Mouse (Mus musculus) MN1 (cell line): ENCODE measurements around the gene Slx4.
"Not testable (repeated sequence)": the region's sequence is repeated elsewhere in the genome, so short reads cannot be mapped to it uniquely, and the experiment has no call there.

Experiments
- DNase-seq: peaks from one replicate; pipeline ENCODE4 v3.0.0-alpha.2; 2016; ENCODE audit warnings: low spot score

Slx4 gene

GRCm38 (mm10) chr16:4003489-4004398 is at the start of gene Slx4:
Slx4 (minus strand) TSS chr16:4003770.
- peak; percentile 99 for DNase-seq

DNA sequence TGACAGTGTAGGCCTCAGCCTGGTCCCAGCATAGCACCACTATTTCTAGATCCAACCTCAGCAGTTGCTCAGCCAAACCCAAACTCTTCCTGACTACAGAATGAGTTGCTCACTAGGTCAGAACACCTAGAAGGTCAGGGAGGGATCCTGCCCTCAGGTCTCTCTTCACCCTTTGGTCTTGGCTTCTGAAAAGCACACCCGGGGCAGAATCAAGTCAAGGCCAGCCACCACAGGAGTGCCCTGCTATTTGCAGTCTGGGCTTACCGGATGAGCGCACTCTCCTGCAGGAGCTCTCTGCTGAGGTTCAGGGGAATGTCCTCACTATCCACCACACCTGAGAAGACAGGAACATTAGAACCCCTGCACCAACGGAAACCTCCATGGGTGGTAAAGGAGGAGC is 49.0 kb upstream of the Slx4 start:
- DNase-seq, result no peak

DNA sequence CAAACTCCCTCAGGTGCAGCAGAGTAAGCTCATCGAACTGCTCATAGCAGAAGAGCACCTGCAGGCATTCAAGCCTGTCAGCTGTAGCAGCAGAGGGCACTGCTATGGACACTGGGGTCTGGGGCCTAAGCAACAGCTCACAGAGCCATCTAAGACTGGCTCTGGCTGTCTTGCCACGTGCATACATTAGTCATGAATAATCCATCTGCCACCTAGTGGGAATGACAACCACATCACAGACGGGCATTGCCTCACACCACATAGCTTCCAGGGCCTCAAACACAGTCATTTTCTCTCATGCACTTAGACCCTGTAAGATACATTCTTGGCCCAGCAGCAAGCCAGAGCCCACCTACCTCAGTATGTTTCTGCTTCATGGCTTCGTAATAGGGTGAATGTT is 42.0 kb upstream of the Slx4 start:
- no peak for DNase-seq

DNA sequence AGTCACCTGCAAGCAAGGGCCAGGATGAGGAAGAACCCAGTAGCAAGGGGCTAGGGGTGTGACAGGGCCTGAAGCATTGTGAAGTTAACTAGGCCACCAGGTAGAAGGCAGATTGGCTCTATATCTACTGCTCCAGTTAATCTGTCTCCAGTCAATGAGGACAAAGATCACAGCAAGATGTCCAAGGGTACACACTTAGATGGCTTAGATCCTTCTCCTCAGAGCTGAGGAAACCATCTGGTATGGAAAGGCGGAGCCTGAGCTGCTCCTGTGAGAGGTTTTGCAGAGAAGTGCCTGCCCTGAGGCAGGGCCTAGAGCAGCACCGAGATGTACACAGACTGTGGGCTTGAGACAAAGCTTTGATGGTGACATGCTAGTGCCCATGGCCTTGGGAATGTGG is 40.5 kb upstream of the Slx4 start:
- DNase-seq, result no peak

- DNase-seq, result no peak
Measured at GRCm38 (mm10) chr16:4041646-4042045, 38.1 kb upstream of the Slx4 start.

GRCm38 (mm10) chr16:4040206-4040605 is 36.6 kb upstream of the Slx4 start:
- no peak for DNase-seq

- DNase-seq, result no peak
Measured at GRCm38 (mm10) chr16:4037690-4038089, 34.1 kb upstream of the Slx4 start.

DNA sequence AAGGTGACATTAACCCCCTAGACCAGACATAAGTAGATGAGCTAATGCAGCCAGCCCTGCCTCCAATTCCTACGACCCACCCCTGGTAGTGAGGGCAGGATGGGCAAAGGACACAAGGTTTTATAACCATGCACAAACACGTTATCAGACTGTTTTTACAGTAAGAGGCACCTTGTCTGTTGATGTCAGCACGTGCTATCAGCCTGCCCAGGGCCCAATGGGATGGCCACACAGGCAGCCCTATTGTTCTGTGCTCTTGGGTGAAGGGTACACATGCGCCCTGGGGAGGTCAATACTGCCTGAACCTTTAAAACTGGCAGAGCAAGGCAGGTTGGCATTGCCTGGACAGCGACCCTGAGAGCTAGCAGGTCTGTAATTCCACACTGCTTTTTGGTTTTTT is 33.2 kb upstream of the Slx4 start, which contains the start of gene Dnase1:
Gene Dnase1 (plus strand): TSS at position 136 of the 400 bp plus-strand sequence.
- DNase-seq, result no peak

- DNase-seq, result no peak
Measured at GRCm38 (mm10) chr16:4035575-4035974, 32.0 kb upstream of the Slx4 start.

GRCm38 (mm10) chr16:4034476-4034875 is 30.9 kb upstream of the Slx4 start:
- DNase-seq, result no peak

DNA sequence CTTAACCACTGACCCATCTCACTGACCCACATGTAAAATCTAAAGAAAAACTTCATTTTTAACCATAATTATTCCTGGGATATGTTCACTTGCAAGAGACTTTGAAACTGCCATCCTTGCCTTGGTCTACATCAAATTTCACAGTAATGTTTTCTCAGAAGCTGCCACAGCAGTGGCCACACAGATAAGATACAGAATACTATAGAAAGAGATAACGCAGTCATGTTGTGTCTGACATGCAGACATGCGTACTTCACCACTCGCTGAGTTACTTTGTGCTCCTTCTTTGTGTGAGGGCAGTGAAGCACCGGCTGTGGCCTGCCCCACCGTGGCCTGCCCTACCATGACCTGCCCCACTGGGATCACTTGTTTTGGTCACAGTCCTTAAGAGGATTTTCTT is 30.4 kb upstream of the Slx4 start:
- no peak for DNase-seq

DNA sequence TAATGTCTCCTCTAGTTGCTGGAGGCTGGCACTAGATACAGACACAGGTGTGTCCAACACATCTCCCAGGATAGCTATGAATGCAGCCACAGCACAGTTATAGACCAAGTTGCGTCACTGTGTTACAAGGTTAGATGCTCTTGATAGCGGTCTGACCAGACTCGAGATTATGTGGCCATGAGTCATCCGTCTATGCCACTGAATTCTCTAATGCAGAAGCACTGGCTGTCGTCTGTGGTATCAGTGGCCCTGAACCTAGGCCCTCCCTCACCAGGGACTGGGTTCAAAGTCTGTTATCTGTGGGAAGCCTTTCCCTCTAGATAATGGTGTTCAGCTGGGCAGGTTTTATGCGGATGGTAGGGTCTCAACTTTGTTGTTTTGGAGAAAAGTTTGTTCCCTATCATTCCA is 28.8 kb upstream of the Slx4 start:
- DNase-seq, result no peak

- DNase-seq, result no peak
Measured at GRCm38 (mm10) chr16:4031441-4032274, 28.1 kb upstream of the Slx4 start.

DNA sequence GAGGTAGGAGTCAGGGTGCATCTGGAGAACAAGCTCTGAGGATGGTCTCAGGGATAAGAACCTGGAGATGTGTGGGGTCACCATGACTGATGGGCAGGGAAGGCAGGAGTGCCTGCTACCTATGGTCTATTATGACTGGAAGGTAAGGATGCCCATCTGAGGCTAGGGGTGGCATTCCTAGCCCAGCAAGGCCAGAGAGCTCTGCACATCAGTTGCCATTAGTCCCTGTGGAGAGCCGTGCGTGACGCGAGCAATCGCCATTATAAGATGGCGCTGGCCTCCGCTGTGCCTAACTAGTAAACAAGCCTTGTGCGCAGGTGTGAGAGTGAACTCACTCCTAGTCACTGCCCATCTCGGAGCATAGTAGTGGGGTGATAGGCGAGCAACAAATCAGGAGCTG is 26.9 kb upstream of the Slx4 start:
- no peak for DNase-seq

DNA sequence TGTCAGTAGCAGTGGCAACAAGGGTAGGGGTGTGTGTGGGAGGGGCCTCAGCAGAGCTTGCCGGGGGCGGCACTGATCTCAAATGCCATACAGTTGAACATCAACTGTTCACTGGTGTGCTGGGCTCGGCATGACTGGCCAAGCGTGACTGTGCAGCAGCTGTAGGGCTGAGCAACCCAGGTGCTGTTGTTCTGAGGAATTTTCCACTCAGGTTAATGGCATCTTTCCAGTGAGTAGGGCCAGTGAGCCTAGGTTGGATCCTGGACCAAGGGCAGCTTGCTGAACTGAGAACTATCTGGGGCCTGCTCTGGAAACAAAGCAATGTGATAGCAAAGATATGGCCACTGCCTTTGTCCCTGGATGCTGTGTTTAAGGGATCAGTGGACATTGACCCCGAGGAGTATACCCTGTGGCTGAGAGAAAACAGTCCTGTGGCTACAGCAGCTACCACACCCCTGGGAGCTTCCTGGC is 25.8 kb upstream of the Slx4 start:
- DNase-seq, result no peak

- no peak for DNase-seq
Measured at GRCm38 (mm10) chr16:4027211-4027610, 23.6 kb upstream of the Slx4 start.

GRCm38 (mm10) chr16:4026672-4027071 is 23.1 kb upstream of the Slx4 start:
- no peak for DNase-seq

GRCm38 (mm10) chr16:4022719-4023118 is 19.1 kb upstream of the Slx4 start:
- DNase-seq, result no peak

GRCm38 (mm10) chr16:4021241-4021640 is 17.7 kb upstream of the Slx4 start:
- no peak for DNase-seq

DNA sequence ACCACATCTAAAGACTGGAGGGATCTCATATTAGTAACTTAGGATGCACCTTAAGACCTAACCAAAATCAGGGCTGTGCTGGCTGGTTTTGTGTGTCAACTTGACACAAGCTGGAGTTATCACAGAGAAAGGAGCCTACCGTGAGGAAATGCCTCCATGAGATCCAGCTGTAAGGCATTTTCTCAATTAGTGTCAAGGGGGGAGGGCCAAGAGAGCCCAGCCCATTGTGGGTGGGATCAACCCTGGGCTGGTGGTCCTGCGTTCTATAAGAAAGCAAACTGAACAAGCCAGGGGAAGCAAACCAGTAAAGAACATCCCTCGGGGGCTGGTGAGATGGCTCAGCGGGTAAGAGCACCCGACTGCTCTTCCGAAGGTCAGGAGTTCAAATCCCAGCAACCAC is 13.9 kb upstream of the Slx4 start:
- not testable (repeated sequence) for DNase-seq

GRCm38 (mm10) chr16:4016786-4017185 is 13.2 kb upstream of the Slx4 start:
- not testable (repeated sequence) for DNase-seq

GRCm38 (mm10) chr16:4014040-4014668 is 10.6 kb upstream of the Slx4 start:
- DNase-seq, result no peak
